Comparison of ENCODE assay signal across 8 mouse cellular contexts in the genomic region with DNA sequence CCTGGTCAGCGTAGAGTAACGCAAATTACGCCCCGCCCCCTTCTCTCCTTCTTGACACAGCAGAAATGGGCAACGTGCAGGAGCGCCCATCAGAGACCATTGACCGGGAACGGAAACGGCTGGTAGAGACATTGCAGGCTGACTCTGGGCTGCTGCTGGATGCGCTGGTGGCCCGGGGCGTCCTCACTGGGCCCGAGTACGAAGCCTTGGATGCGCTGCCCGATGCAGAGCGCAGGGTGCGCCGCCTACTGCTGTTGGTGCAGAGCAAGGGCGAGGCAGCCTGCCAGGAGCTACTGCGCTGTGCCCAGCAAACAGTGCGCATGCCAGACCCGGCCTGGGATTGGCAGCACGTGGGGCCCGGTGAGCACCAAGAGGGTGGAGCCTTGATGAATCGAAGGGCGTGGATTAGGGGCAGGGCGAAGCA. TPM values are rescaled to one million over a fixed set of nuclear protein-coding genes. Genes with fewer than 3 reads are reported as not detected.
DNase-seq lines count a peak whose midpoint lies in the region; ATAC-seq and TF ChIP-seq lines count a peak whose summit lies in the region.

No protein-coding gene starts in this region.

- no peaks in the 10 kb centered on the region for H3K79me2 ChIP-seq in liver, adult 2 months (ENCODE audit: control insufficient read depth, insufficient read depth, low read length)

- peak overlapping the region; percentile 31 for H3K4me3 ChIP-seq in forebrain, embryonic 13.5 days
- H3K4me3 ChIP-seq in liver, adult 2 months (ENCODE audit: insufficient read depth, low read depth, low read length), result peak overlapping the region; percentile 19; the same call in 1 of the 2 replicates
- H3K4me3 ChIP-seq in midbrain, postnatal 0 days (ENCODE audit: low read depth, low read length), result peak overlapping the region; percentile 18; the same call in 1 of the 2 replicates

- H3K27ac ChIP-seq in forebrain, embryonic 13.5 days, result no peak overlapping the region
- no peak overlapping the region for H3K27ac ChIP-seq in liver, adult 2 months (replicated peaks; ENCODE audit: insufficient read depth, low read depth, low read length)
- H3K27ac ChIP-seq in midbrain, postnatal 0 days (ENCODE audit: low read depth, low read length), result no peak overlapping the region

- DNase-seq in CD4-positive, CD25-positive, alpha-beta regulatory T cell, adult 2 months (ENCODE audit: low read depth, low spot score), result peak; percentile 73
- DNase-seq in brain, embryonic 14.5 days (ENCODE audit: low read depth), result peak; percentile 89
- peak; percentile 86 to 93 for DNase-seq in heart, postnatal 10 days
- DNase-seq in kidney, postnatal 25 days, result peak; percentile 90 to 94
- DNase-seq in liver, adult 2 months (ENCODE audit: extremely low read depth, low read depth, low spot score), result peak; percentile 89
- DNase-seq in midbrain, postnatal 0 days (ENCODE audit: low spot score), result peak; percentile 81
- DNase-seq in testis, postnatal 14 days (ENCODE audit: low spot score), result peak; percentile 73

- no peak for TF ChIP-seq POLR2A in brain, embryonic 14.5 days (IDR thresholded peaks at IDR 0.05; ENCODE audit: borderline replicate concordance, extremely low read depth, insufficient read depth, insufficient read length, poor library complexity, severe bottlenecking)
- no peak for TF ChIP-seq POLR2A in liver, adult 2 months (IDR thresholded peaks at IDR 0.05; ENCODE audit: extremely low read depth, insufficient read depth, low read length)

- under 1% methylated on average over 28 of the region's 28 CpGs for WGBS in forebrain, embryonic 13.5 days
- WGBS in liver, adult 2 months, result 6% methylated on average over 28 of the region's 28 CpGs
- WGBS in midbrain, postnatal 0 days, result 7% methylated on average over 28 of the region's 28 CpGs

- H3K36me3 ChIP-seq in forebrain, embryonic 13.5 days (ENCODE audit: poor library complexity, severe bottlenecking), result peaks cover 34% of the 10 kb centered on the region
- no peaks in the 10 kb centered on the region for H3K36me3 ChIP-seq in liver, adult 2 months (ENCODE audit: control insufficient read depth, insufficient read depth, low read length)
- H3K36me3 ChIP-seq in midbrain, postnatal 0 days (ENCODE audit: insufficient read depth, low read length), result peaks cover 32% of the 10 kb centered on the region

- ATAC-seq in forebrain, embryonic 13.5 days, result peak; percentile 63
- peak; percentile 38; the same call in 1 of the 2 replicates for ATAC-seq in midbrain, postnatal 0 days (ENCODE audit: low FRiP score)

- H3K4me2 ChIP-seq in forebrain, embryonic 13.5 days, result peak overlapping the region; percentile 60
- peak overlapping the region; percentile 42 for H3K4me2 ChIP-seq in midbrain, postnatal 0 days (ENCODE audit: low read depth, low read length, poor library complexity, severe bottlenecking)

- TF ChIP-seq CTCF in brain, embryonic 14.5 days (IDR thresholded peaks at IDR 0.05; ENCODE audit: borderline replicate concordance, extremely low read depth, insufficient read depth, insufficient read length), result no peak
- peak; percentile 61 for TF ChIP-seq CTCF in liver, adult 2 months (IDR thresholded peaks at IDR 0.05; ENCODE audit: low read depth, low read length)
- peak; percentile 53 for TF ChIP-seq CTCF in midbrain, postnatal 0 days (IDR thresholded peaks at IDR 0.05)

- H3K9me3 ChIP-seq in forebrain, embryonic 13.5 days (replicated peaks), result no peaks in the 10 kb centered on the region
- no peaks in the 10 kb centered on the region for H3K9me3 ChIP-seq in midbrain, postnatal 0 days (ENCODE audit: low read length)

- H3K9ac ChIP-seq in forebrain, embryonic 13.5 days, result peak overlapping the region; percentile 50
- H3K9ac ChIP-seq in liver, adult 2 months (ENCODE audit: low read depth, low read length), result no peak overlapping the region
- H3K9ac ChIP-seq in midbrain, postnatal 0 days (replicated peaks; ENCODE audit: low read length, poor library complexity, severe bottlenecking), result no peak overlapping the region

- peaks cover 67% of the 10 kb centered on the region for H3K27me3 ChIP-seq in forebrain, embryonic 13.5 days
- no peaks in the 10 kb centered on the region for H3K27me3 ChIP-seq in liver, adult 2 months (ENCODE audit: control insufficient read depth, insufficient read depth, low read length)
- peaks cover 14% of the 10 kb centered on the region; the same call in 1 of the 2 replicates for H3K27me3 ChIP-seq in midbrain, postnatal 0 days (ENCODE audit: insufficient read depth, low read length)

- intact Hi-C loops in heart, postnatal 10 days (cut with DNase I), result no loop called here

- peaks cover 27% of the 10 kb centered on the region for H3K4me1 ChIP-seq in forebrain, embryonic 13.5 days
- H3K4me1 ChIP-seq in liver, adult 2 months (ENCODE audit: control insufficient read depth, insufficient read depth, low read length), result peaks cover 6% of the 10 kb centered on the region
- H3K4me1 ChIP-seq in midbrain, postnatal 0 days (ENCODE audit: insufficient read depth, low read length), result peaks cover 14% of the 10 kb centered on the region

RNA-seq across cellular contexts. Expression of gene Nol3, which starts 3.0 kb away (rescaled TPM):
- 1.3 and 1.8 TPM in 2 replicates for polyA plus RNA-seq in brain, embryonic 14.5 days (2012; rRNA removed)
- polyA plus RNA-seq in forebrain, embryonic 13.5 days (2015; fragmentation: Nextera tagmentation; extraction: Ambion mirVana), result 2.4 and 3.0 TPM in 2 replicates
- total RNA-seq in heart, postnatal 10 days (2021), result 10 to 100 TPM; 14.7 to 16.2 TPM
- total RNA-seq in liver, adult 2 months (2014; rRNA removed), result 0.27 and 0.37 TPM in 2 replicates
- 0.40 and 0.43 TPM in 2 replicates for polyA plus RNA-seq in liver, adult 2 months (2012; rRNA removed)
- total RNA-seq in midbrain, postnatal 0 days (2014; rRNA removed), result 2.0 and 2.3 TPM in 2 replicates
- polyA plus RNA-seq in midbrain, postnatal 0 days (2015; fragmentation: Nextera tagmentation; extraction: Ambion mirVana), result 6.5 and 8.1 TPM in 2 replicates

RNA-seq across cellular contexts. Expression of gene Hsf4, which starts 9.3 kb away (rescaled TPM):
- 0.42 and 0.60 TPM in 2 replicates for polyA plus RNA-seq in brain, embryonic 14.5 days (2012; rRNA removed)
- polyA plus RNA-seq in forebrain, embryonic 13.5 days (2015; fragmentation: Nextera tagmentation; extraction: Ambion mirVana), result 0.10 and 0.13 TPM in 2 replicates
- under 1 TPM; 0.84 to 0.94 TPM for total RNA-seq in heart, postnatal 10 days (2021)
- 4.4 and 4.8 TPM in 2 replicates for total RNA-seq in liver, adult 2 months (2014; rRNA removed)
- polyA plus RNA-seq in liver, adult 2 months (2012; rRNA removed), result 9.4 and 11.0 TPM in 2 replicates
- 0.33 TPM in 1 of 2 replicates, not detected in the other for total RNA-seq in midbrain, postnatal 0 days (2014; rRNA removed)
- 0.43 and 0.59 TPM in 2 replicates for polyA plus RNA-seq in midbrain, postnatal 0 days (2015; fragmentation: Nextera tagmentation; extraction: Ambion mirVana)

RNA-seq across cellular contexts. Expression of gene 4931428F04Rik, which starts 10.7 kb away (rescaled TPM):
- polyA plus RNA-seq in brain, embryonic 14.5 days (2012; rRNA removed), result 176 and 217 TPM in 2 replicates
- polyA plus RNA-seq in forebrain, embryonic 13.5 days (2015; fragmentation: Nextera tagmentation; extraction: Ambion mirVana), result 57.4 and 66.1 TPM in 2 replicates
- 1 to 10 TPM; 2.8 to 6.3 TPM for total RNA-seq in heart, postnatal 10 days (2021)
- 0.46 and 1.0 TPM in 2 replicates for total RNA-seq in liver, adult 2 months (2014; rRNA removed)
- polyA plus RNA-seq in liver, adult 2 months (2012; rRNA removed), result 0.92 and 1.7 TPM in 2 replicates
- 63.6 and 79.2 TPM in 2 replicates for total RNA-seq in midbrain, postnatal 0 days (2014; rRNA removed)
- 131 and 132 TPM in 2 replicates for polyA plus RNA-seq in midbrain, postnatal 0 days (2015; fragmentation: Nextera tagmentation; extraction: Ambion mirVana)

RNA-seq across cellular contexts. Expression of gene Fbxl8, which starts 14.5 kb away (rescaled TPM):
- 1.00 TPM in 2 replicates for polyA plus RNA-seq in brain, embryonic 14.5 days (2012; rRNA removed)
- 0.44 and 0.58 TPM in 2 replicates for polyA plus RNA-seq in forebrain, embryonic 13.5 days (2015; fragmentation: Nextera tagmentation; extraction: Ambion mirVana)
- 1 to 10 TPM; 2.8 to 4.1 TPM for total RNA-seq in heart, postnatal 10 days (2021)
- total RNA-seq in liver, adult 2 months (2014; rRNA removed), result 1.9 and 3.4 TPM in 2 replicates
- polyA plus RNA-seq in liver, adult 2 months (2012; rRNA removed), result 6.7 and 7.3 TPM in 2 replicates
- total RNA-seq in midbrain, postnatal 0 days (2014; rRNA removed), result 0.52 and 0.77 TPM in 2 replicates
- polyA plus RNA-seq in midbrain, postnatal 0 days (2015; fragmentation: Nextera tagmentation; extraction: Ambion mirVana), result 0.83 and 0.85 TPM in 2 replicates

RNA-seq across cellular contexts. Expression of gene Tradd, which starts 14.5 kb away (rescaled TPM):
- polyA plus RNA-seq in brain, embryonic 14.5 days (2012; rRNA removed), result 7.1 and 7.9 TPM in 2 replicates
- 13.2 and 13.3 TPM in 2 replicates for polyA plus RNA-seq in forebrain, embryonic 13.5 days (2015; fragmentation: Nextera tagmentation; extraction: Ambion mirVana)
- 1 to 10 TPM; 9.1 to 9.7 TPM for total RNA-seq in heart, postnatal 10 days (2021)
- total RNA-seq in liver, adult 2 months (2014; rRNA removed), result 11.8 and 12.3 TPM in 2 replicates
- 16.1 and 18.6 TPM in 2 replicates for polyA plus RNA-seq in liver, adult 2 months (2012; rRNA removed)
- total RNA-seq in midbrain, postnatal 0 days (2014; rRNA removed), result 7.5 and 8.3 TPM in 2 replicates
- 7.4 and 8.0 TPM in 2 replicates for polyA plus RNA-seq in midbrain, postnatal 0 days (2015; fragmentation: Nextera tagmentation; extraction: Ambion mirVana)

Comparison
In these comparisons a context has a peak if more than half of its experiments do, and no peak if none do; other contexts are left out.
1. RNA of gene 4931428F04Rik, which starts 10.7 kb away (polyA plus RNA-seq): 176 to 217 TPM in brain, embryonic 14.5 days, 131 to 132 TPM in midbrain, postnatal 0 days and 57.4 to 66.1 TPM in forebrain, embryonic 13.5 days; 0.92 to 1.7 TPM in liver, adult 2 months; every median in the first group is over 10 times any median in the second.
2. Peak in every context shown above with its lines, with median percentiles within 50 percentile points of each other: DNase-seq and H3K4me3 ChIP-seq.